Mouse (Mus musculus): ENCODE results near the gene Ptprd.

- TF ChIP-seq CTCF (IDR thresholded peaks at IDR 0.05; ENCODE audit: low read depth) (no peak), EP300 (optimal IDR thresholded peaks at IDR 0.05) (no peak)
Measured at GRCm38 (mm10) chr4:76368291-76368690, 1843.5 kb downstream of the Ptprd start.

Data from stomach, postnatal 0 days (tissue).